Mouse (Mus musculus): ENCODE measurements around the gene Rin2. TPM values are rescaled to one million over a fixed set of nuclear protein-coding genes. Genes with fewer than 3 reads are reported as not detected.

Gene Rin2
- polyA plus RNA-seq, 1 experiment from 2014 or later = 26.7 TPM

- Histone ChIP-seq H3K9me3 (ENCODE audit: low read depth, low read length) (no peaks in the 10 kb centered on the region), H3K4me2 (no peak overlapping the region), H3K27me3 (ENCODE audit: insufficient read depth, low read length) (no peaks in the 10 kb centered on the region), H3K4me3 (ENCODE audit: low read depth, low read length) (no peak overlapping the region), H3K9ac (no peak overlapping the region), H3K36me3 (ENCODE audit: insufficient read depth) (no peaks in the 10 kb centered on the region), H3K27ac (ENCODE audit: low read depth) (no peak overlapping the region), H3K4me1 (ENCODE audit: insufficient read depth) (no peaks in the 10 kb centered on the region)
- DNase-seq (no peak), ATAC-seq (ENCODE audit: insufficient read depth) (no peak)
- WGBS = 80% methylated on average over 3 of the region's 3 CpGs
- no peak for TF ChIP-seq CTCF (IDR thresholded peaks at IDR 0.05; ENCODE audit: low read depth)
These were observed 18.9 kb upstream of the Rin2 start for GRCm38 (mm10) chr2:145656121-145656520.

- WGBS = 27% methylated on average over 1 of the region's 1 CpGs
- no peak for DNase-seq
- H3K9me3 ChIP-seq (ENCODE audit: low read depth, low read length) = no peaks in the 10 kb centered on the region
- no peak for ATAC-seq (ENCODE audit: insufficient read depth)
- no peak overlapping the region for H3K4me3 ChIP-seq (ENCODE audit: low read depth, low read length)
- no peaks in the 10 kb centered on the region for H3K36me3 ChIP-seq (ENCODE audit: insufficient read depth)
- H3K27ac ChIP-seq (ENCODE audit: low read depth) = no peak overlapping the region
- no peak overlapping the region for H3K9ac ChIP-seq
- no peak overlapping the region for H3K4me2 ChIP-seq
- H3K4me1 ChIP-seq (ENCODE audit: insufficient read depth) = no peaks in the 10 kb centered on the region
- no peaks in the 10 kb centered on the region for H3K27me3 ChIP-seq (ENCODE audit: insufficient read depth, low read length)
- no peak for TF ChIP-seq CTCF (IDR thresholded peaks at IDR 0.05; ENCODE audit: low read depth)
These were observed 18.3 kb upstream of the Rin2 start for GRCm38 (mm10) chr2:145656716-145657115.

DNA sequence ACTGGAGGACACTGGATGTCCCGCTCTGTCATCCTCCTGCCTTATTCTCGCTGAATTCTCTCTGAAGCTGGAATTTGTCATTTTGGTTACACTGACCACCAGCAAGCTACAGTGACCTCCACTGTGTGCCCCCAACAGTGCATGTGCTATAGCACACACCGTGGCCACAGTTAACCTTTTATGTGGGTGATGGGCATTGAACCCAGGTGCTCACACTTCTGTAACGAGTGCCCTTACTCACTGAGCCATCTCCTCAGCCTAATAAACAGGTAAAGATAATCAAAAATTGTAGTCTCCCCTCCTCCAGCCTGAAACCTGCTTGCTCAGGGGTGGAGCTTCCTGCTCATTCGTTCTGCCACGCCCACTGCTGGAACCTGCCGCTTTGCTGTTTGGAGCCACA, 13.8 kb upstream of the Rin2 start:
- H3K9me3 ChIP-seq (ENCODE audit: low read depth, low read length) = no peaks in the 10 kb centered on the region
- no peaks in the 10 kb centered on the region for H3K27me3 ChIP-seq (ENCODE audit: insufficient read depth, low read length)
- no peak overlapping the region for H3K4me3 ChIP-seq (ENCODE audit: low read depth, low read length)
- H3K4me1 ChIP-seq (ENCODE audit: insufficient read depth) = no peaks in the 10 kb centered on the region
- TF ChIP-seq CTCF (IDR thresholded peaks at IDR 0.05; ENCODE audit: low read depth) = no peak
- DNase-seq = no peak
- WGBS = 66% methylated on average over 5 of the region's 7 CpGs
- ATAC-seq (ENCODE audit: insufficient read depth) = 0 out of 2 replicates have a peak, but pooled peaks have one; percentile 24
- no peak overlapping the region for H3K9ac ChIP-seq
- H3K27ac ChIP-seq (ENCODE audit: low read depth) = no peak overlapping the region
- no peaks in the 10 kb centered on the region for H3K36me3 ChIP-seq (ENCODE audit: insufficient read depth)
- no peak overlapping the region for H3K4me2 ChIP-seq

GRCm38 (mm10) chr2:145663899-145664298, 11.1 kb upstream of the Rin2 start:
- no peak overlapping the region for H3K4me3 ChIP-seq (ENCODE audit: low read depth, low read length)
- no peaks in the 10 kb centered on the region for H3K27me3 ChIP-seq (ENCODE audit: insufficient read depth, low read length)
- no peak for TF ChIP-seq CTCF (IDR thresholded peaks at IDR 0.05; ENCODE audit: low read depth)
- no peak overlapping the region for H3K27ac ChIP-seq (ENCODE audit: low read depth)
- H3K36me3 ChIP-seq (ENCODE audit: insufficient read depth) = no peaks in the 10 kb centered on the region
- no peaks in the 10 kb centered on the region for H3K9me3 ChIP-seq (ENCODE audit: low read depth, low read length)
- no peak for ATAC-seq (ENCODE audit: insufficient read depth)
- no peak overlapping the region for H3K4me2 ChIP-seq
- H3K4me1 ChIP-seq (ENCODE audit: insufficient read depth) = no peaks in the 10 kb centered on the region
- WGBS = 74% methylated on average over 7 of the region's 7 CpGs
- H3K9ac ChIP-seq = no peak overlapping the region
- DNase-seq = no peak

DNA sequence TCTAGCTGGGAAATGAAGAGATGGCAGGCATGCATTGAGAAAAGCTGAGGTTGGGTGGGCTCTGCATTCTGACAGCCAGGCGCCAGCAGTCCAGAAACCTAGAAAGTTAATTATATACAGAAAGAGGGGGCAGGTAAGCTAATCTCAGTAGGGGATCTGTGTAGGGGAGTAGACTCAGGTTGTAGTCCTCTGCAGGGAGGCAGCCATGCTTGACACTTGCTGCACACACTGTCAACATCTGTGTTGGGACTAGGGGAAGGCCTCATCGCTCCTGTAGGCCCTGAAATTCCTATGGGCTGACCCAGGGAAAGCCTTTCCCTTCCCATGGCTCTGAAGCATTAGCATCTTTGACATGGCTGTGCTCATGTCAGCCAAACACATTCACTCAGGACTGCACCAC, 10.7 kb upstream of the Rin2 start:
- 85% methylated on average over 2 of the region's 2 CpGs for WGBS
- Histone ChIP-seq H3K36me3 (ENCODE audit: insufficient read depth) (no peaks in the 10 kb centered on the region), H3K27ac (ENCODE audit: low read depth) (no peak overlapping the region), H3K9me3 (ENCODE audit: low read depth, low read length) (no peaks in the 10 kb centered on the region), H3K4me3 (ENCODE audit: low read depth, low read length) (no peak overlapping the region), H3K9ac (no peak overlapping the region), H3K4me2 (no peak overlapping the region), H3K27me3 (ENCODE audit: insufficient read depth, low read length) (no peaks in the 10 kb centered on the region), H3K4me1 (ENCODE audit: insufficient read depth) (no peaks in the 10 kb centered on the region)
- no peak for TF ChIP-seq CTCF (IDR thresholded peaks at IDR 0.05; ENCODE audit: low read depth)
- DNase-seq (no peak), ATAC-seq (ENCODE audit: insufficient read depth) (no peak)

- Histone ChIP-seq H3K4me3 (ENCODE audit: low read depth, low read length) (no peak overlapping the region), H3K9ac (no peak overlapping the region), H3K4me2 (no peak overlapping the region), H3K36me3 (ENCODE audit: insufficient read depth) (no peaks in the 10 kb centered on the region), H3K4me1 (ENCODE audit: insufficient read depth) (no peaks in the 10 kb centered on the region), H3K27ac (ENCODE audit: low read depth) (no peak overlapping the region), H3K27me3 (ENCODE audit: insufficient read depth, low read length) (no peaks in the 10 kb centered on the region), H3K9me3 (ENCODE audit: low read depth, low read length) (no peaks in the 10 kb centered on the region)
- ATAC-seq (ENCODE audit: insufficient read depth) (peak; percentile 35; the same call in 1 of the 2 replicates), DNase-seq (peak; percentile 53)
- no peak for TF ChIP-seq CTCF (IDR thresholded peaks at IDR 0.05; ENCODE audit: low read depth)
- WGBS = 46% methylated on average over 4 of the region's 4 CpGs
These were observed 6.9 kb upstream of the Rin2 start for GRCm38 (mm10) chr2:145668135-145668534.

GRCm38 (mm10) chr2:145670131-145670530, 4.9 kb upstream of the Rin2 start:
- no peak overlapping the region for H3K4me3 ChIP-seq (ENCODE audit: low read depth, low read length)
- TF ChIP-seq CTCF (IDR thresholded peaks at IDR 0.05; ENCODE audit: low read depth) = no peak
- ATAC-seq (ENCODE audit: insufficient read depth) (no peak), DNase-seq (no peak)
- no peaks in the 10 kb centered on the region for H3K9me3 ChIP-seq (ENCODE audit: low read depth, low read length)
- H3K27ac ChIP-seq (ENCODE audit: low read depth) = no peak overlapping the region
- no peaks in the 10 kb centered on the region for H3K36me3 ChIP-seq (ENCODE audit: insufficient read depth)
- no peaks in the 10 kb centered on the region for H3K27me3 ChIP-seq (ENCODE audit: insufficient read depth, low read length)
- H3K4me2 ChIP-seq = no peak overlapping the region
- 70% methylated on average over 4 of the region's 4 CpGs for WGBS
- H3K4me1 ChIP-seq (ENCODE audit: insufficient read depth) = peaks cover 11% of the 10 kb centered on the region; the same call in 1 of the 2 replicates
- no peak overlapping the region for H3K9ac ChIP-seq
